Mouse (Mus musculus) large intestine, adult 2 months (tissue): ENCODE measurements around the gene Gm17019. TPM values are rescaled to one million over a fixed set of nuclear protein-coding genes. Genes with fewer than 3 reads are reported as not detected.
"Not testable (repeated sequence)": the region's sequence is repeated elsewhere in the genome, so short reads cannot be mapped to it uniquely, and the experiment has no call there.

ENCODE experiments used
- DNase-seq: peaks from one replicate; pipeline ENCODE4 v3.0.0-alpha.2; 2012; ENCODE audit warnings: low read depth, low spot score
- WGBS: fragments of 180-500 bp; shearing (Covaris S2); methylation state at CpG from one replicate; pipeline ENCODE4 v1.1.7; 2018; 5-methylcytosine and 5-hydroxymethylcytosine counted together
- polyA plus RNA-seq: library from polyadenylated mRNA; depleted of rRNA; stranded (reverse); fragments of >200 nt; gene quantifications from 2 replicates; pipeline ENCODE4 v1.2.3, GENCODE M21; 2012; rRNA removed

Gene Gm17019
- polyA plus RNA-seq, 1 experiment = not detected

GRCm38 (mm10) chr5:15004569-15005562, 27.9 kb downstream of the Gm17019 start:
- 74% methylated on average over 5 of the region's 5 CpGs for WGBS
- DNase-seq = not testable (repeated sequence)

DNA sequence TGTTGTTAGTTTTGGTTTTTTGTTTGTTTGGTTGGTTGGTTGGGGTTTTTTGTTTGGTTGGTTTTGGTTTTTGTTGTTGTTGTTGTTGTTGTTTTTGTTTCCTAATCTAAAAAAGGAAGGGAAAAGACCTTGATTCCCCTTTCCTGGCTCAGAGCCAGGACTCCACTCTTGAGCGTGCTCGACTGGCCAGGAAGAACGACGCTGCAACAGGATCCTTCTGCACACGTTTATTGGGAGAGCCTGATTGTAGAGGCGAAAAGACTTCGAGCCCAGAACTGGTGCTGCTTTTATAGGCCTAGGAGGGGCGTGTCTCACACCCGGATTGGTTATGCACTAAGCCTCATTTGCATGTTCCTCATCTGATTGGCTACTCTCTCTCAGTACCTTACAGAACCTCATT, 34.7 kb downstream of the Gm17019 start:
- WGBS = 74% methylated on average over 9 of the region's 9 CpGs
- DNase-seq = not testable (repeated sequence)

DNA sequence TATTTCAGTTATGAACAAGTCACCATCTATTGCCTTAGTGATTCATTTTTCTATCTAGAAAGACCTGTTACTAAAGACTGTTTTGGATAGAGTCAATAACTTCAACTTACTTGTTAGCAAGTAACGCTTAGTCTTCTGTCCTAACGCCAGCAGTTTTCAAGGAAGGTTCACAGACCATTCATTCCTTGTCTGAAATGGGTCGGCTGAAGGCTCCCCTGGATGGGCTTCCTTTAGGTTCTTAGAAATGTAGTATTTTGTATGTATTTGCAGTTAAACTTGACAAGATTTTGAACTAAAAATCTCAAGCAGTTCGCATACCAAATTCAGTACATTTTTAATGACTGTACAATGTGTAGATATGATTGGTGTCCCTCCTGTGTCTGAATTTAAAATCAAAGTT, 35.2 kb downstream of the Gm17019 start:
- not testable (repeated sequence) for DNase-seq
- WGBS = 83% methylated on average over 4 of the region's 4 CpGs

GRCm38 (mm10) chr5:14996670-14997249, 36.0 kb downstream of the Gm17019 start:
- not testable (repeated sequence) for DNase-seq
- WGBS = 66% methylated on average over 7 of the region's 7 CpGs

DNA sequence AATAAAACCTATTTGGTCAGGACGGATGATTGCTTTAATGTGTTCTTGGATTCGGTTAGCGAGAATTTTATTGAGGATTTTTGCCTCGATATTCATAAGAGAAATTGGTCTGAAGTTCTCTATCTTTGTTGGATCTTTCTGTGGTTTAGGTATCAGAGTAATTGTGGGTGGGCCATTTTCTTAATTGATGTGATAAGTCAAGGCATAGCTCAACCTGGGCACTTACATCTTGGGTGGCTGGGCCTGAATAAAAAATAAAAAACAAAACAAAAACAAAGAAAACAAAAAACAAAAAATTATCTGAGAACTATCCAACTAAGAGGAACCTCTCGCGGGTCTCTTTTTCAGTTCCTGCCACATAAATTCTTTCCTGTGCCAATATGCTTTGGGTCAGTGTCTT, 38.7 kb downstream of the Gm17019 start:
- WGBS = 85% methylated on average over 6 of the region's 6 CpGs
- not testable (repeated sequence) for DNase-seq

GRCm38 (mm10) chr5:14990375-14991158, 42.2 kb downstream of the Gm17019 start:
- not testable (repeated sequence) for DNase-seq
- 73% methylated on average over 8 of the region's 8 CpGs for WGBS

- 39% methylated on average over 6 of the region's 6 CpGs for WGBS
These were observed 46.0 kb downstream of the Gm17019 start for GRCm38 (mm10) chr5:14986649-14987387.

More at GRCm38 (mm10) chr5:14986649-14987387, 46.0 kb downstream of the Gm17019 start:
- not testable (repeated sequence) for DNase-seq

Other genes with a start within 250 kb of the Gm17019 start
- gene Gm9758, start 118.1 kb downstream of the Gm17019 start, polyA plus RNA-seq = not detected in 2 replicates
- not detected in 2 replicates for gene Speer4e, start 94.6 kb downstream of the Gm17019 start, polyA plus RNA-seq
- not detected in 2 replicates for gene Gm10354, start 54.1 kb downstream of the Gm17019 start, polyA plus RNA-seq